ENCODE assay signal across 19 mouse cellular contexts in the genomic region with DNA sequence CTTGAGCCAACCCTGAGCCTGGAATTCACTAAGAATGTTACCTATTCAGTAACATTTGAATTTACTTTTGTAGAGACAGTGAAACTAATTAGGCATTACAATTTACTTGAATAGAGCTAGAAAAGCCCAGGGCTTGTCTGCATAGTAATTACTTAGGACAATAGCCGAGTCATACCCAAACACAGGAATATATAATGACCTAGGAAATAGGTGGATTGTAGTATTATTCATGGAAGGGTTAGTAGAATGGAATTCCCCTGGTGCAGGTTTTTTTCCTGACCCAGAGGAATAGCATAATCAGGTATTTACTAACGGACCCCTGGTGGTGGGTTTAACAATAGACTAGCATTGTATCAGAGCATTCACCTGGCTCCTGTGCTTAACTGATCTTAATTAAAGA.
DNase-seq lines count a peak whose midpoint lies in the region; TF ChIP-seq lines count a peak whose summit lies in the region.
"Had no signal": no experiment of that assay in that cellular context is flagged by ENCODE, and none has a peak within 500 bp of the region (broad histone marks: within the 10 kb centered on the region; RNA-seq: fewer than 3 reads in every experiment).

No protein-coding gene starts in this region.

- no peak overlapping the region for H3K27ac ChIP-seq in layer of hippocampus, adult 2 months

- peak; percentile 13 for DNase-seq in ES-CJ7 (ENCODE audit: low read depth, low spot score)
- DNase-seq in R1 (ENCODE audit: low read depth, low spot score) = peak; percentile 84
- DNase-seq in ZHBTc4 (ENCODE audit: low read depth, low spot score) = peak; percentile 57
- DNase-seq in urinary bladder, postnatal 4 days (ENCODE audit: low spot score in 2 of 2) = no peak
- DNase-seq in layer of hippocampus, adult 2 months (ENCODE audit: low spot score in 2 of 2) = no peak
- no peak for DNase-seq in gastrocnemius, adult 18-20 months (ENCODE audit: low spot score)
- DNase-seq: adrenal gland, adult 2 months; adrenal gland, adult 8-10 months; adrenal gland, postnatal 10 days; adrenal gland, postnatal 14 days; adrenal gland, postnatal 25 days; adrenal gland, postnatal 36 days; B cell, adult 2 months; cerebellum, adult 11 months; cerebellum, adult 11-12 months; cerebellum, adult 18-20 months; cerebellum, adult 2 months; cerebellum, adult 8-10 months; cerebellum, adult 9-10 months had no signal

- H3K4me3 ChIP-seq in layer of hippocampus, adult 2 months = no peak overlapping the region

- TF ChIP-seq CTCF in layer of hippocampus, adult 2 months (conservative IDR thresholded peaks at IDR 0.05) = no peak

Comparison
In these comparisons a context has a peak if more than half of its experiments do, and no peak if none do; other contexts are left out.
1. DNase-seq: peak in ES-CJ7 (single experiment), R1 (single experiment) and ZHBTc4 (single experiment); none in urinary bladder, postnatal 4 days (0 of 2), layer of hippocampus, adult 2 months (0 of 2) and gastrocnemius, adult 18-20 months (single experiment).